Mouse (Mus musculus) thymus, postnatal 25 days (tissue): ENCODE results near the gene Pop7.

Experiments
- DNase-seq: peaks from one replicate; pipeline ENCODE4 v3.0.0; 2022

Gene Pop7

DNA sequence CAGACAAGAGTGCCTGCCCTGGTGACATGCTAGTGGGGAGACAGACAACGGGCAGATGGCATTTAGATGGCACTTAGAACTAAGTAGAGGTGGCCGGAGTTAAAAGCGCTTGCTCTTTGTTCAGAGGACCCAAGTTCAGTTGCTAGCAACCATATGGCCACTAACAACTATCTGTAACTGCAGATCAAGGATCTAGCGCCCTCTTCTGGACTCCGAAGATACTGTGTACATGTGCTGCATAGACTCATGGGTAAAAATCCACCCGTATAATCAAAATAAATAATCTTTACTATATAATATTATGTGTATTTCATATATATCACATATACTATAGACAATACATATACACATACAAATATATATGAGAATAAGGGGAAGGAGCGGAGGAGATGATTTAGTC, 14.7 kb downstream of the Pop7 start:
- no peak for DNase-seq

DNA sequence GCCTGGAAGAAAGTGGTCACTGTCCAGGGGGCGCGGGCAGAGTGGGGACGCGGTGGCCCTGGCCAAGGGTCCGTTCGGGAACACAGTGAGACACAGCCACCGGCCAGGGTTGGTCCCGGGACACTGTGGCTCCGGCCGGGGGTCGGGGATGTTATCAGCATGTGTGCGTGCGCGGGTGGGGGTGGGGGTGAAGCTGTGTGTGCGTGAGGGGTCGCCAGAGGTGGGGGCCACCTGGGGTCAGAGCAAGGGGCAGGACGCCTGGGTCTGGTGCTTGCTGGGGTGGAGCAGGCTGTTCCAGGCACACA, 16.5 kb downstream of the Pop7 start:
- DNase-seq, result no peak

DNA sequence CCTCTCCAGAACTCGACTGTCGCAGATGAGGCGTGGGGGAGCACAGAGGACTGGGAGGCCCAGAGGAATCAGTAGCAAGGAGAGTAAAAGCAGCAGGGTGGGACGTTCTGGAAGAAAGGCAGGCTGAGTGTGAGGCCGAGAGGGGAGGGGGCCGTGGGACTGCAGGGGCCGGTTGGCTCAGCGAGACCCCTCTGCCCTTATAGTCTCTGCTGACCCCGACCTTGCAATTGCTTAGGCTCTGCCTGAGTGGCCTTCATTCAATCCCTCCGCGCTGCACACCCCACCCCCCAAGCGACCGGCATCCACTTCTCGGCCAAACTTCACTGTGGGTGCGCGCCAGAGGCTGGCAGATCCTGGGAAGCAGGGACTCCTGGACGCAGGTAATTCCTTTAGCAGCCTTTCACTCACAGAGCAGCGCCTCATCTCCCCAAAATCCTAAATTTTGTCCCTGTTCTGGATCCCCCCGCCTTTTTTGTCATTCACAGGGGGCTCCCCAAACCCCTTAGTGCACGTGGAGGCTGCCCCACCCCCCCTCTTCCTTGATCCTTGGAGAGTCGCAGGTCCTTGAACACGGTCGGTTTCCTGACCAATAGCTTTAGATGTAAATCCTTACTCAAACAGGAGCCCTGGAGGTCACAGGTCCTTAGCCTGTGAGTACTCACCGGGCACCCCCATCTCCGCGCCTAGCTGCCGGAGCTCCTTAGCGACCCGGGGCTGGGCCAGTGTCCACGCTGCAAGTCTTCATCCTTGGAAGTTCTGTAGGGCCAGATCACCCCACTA, 17.1 kb downstream of the Pop7 start:
- no peak for DNase-seq

DNA sequence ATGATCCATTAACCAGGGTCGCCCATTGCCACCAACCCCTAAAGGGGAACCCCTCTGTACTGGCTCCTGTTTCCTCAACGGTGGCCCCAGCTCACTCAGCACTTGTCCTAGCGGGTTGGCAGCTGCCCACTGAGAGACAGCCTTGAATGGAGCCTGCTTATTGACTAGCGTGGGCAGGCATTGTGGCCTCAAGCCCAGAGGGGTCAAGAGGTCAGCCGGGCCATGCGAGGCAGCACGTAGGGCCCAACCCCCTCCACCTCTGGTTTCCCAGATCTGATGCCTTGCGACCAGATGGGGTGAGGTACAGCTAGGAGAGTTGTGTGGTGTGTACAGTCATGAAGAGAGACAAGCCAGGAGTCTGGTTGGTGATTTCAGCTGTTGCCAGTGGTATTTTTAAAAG, 20.4 kb downstream of the Pop7 start:
- no peak for DNase-seq

DNA sequence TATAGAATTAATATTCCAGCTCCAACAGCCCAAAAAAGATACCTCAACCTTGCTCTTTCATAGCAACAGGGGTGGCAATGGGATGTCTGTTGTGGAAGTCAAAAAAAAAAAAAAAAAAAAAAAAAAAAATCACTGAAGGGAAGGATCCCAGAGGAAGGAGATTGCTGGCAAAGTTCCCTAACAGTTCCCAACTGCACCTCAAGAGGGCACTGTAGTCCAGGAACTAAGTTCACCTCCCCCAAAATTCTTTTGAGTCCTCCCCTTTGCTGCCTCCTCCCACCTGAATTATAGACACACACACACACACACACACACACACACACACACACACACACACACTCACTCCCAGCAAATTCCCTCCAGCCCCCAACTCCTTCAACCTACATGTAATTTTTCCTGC, 21.2 kb downstream of the Pop7 start:
- peak; percentile 57 for DNase-seq

DNA sequence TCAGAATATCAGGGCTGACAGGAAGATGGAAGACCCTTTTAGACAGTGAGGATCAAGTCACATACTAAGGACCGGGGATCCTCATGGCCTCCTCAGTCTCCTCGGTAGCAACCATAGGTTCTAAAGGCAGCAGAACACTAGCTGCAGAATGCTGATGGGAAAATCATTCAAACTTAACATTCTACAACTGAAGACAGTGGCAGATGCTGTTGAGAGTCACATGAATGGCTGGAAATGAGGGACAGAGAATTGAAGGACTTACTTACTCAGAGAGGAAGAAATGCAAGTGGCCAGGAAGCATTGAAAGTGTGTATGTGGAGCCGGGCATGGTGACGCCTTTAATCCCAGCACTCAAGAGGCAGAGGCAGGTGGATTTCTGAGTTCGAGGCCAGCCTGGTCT, 25.4 kb downstream of the Pop7 start, which contains the start of gene Zan:
Gene Zan (minus strand): TSS at position 101 of the 400 bp plus-strand sequence.
- DNase-seq, result no peak

DNA sequence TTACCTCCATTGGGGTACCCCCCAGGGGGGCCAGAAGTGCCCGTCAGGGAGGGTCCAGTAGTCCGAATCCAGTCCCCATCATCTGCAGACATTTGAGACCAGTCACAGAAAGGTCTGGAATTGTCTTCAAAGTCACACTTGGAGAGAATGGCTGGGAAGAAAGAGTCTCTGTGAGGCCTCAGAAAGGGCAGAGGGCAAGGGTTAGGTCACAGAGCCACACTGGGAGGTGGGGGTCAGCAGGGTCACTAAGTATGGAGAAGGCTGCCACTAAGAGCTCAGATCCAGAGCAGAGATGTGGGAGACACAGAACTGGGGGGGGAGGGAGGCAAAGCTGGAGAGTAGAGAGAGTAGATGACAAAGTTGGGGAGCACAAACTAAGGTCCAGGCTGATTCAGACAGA, 28.0 kb downstream of the Pop7 start:
- DNase-seq, result no peak

- no peak for DNase-seq
Measured at GRCm38 (mm10) chr5:137472252-137472904, 29.9 kb downstream of the Pop7 start.

DNA sequence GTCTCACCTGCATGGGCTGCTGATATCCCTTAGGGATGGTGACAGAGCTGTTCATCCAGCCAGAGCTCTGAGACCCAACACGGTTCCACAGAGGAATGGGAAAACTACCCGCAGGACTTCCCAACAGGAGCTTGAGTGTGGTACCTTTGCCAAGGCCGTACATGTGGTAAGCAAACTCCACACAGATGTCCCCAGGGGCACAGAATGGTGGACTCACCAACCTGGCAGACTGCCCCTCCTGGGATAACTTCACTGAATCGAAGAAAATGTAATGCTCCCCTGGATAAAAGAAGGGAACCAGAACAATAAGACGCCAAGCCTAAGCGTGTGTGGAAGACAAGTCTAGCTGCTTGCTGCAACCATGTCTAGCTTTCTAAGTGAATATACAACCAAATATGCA, 35.4 kb downstream of the Pop7 start:
- DNase-seq, result no peak

GRCm38 (mm10) chr5:137465049-137465448, 37.3 kb downstream of the Pop7 start:
- DNase-seq, result no peak

DNA sequence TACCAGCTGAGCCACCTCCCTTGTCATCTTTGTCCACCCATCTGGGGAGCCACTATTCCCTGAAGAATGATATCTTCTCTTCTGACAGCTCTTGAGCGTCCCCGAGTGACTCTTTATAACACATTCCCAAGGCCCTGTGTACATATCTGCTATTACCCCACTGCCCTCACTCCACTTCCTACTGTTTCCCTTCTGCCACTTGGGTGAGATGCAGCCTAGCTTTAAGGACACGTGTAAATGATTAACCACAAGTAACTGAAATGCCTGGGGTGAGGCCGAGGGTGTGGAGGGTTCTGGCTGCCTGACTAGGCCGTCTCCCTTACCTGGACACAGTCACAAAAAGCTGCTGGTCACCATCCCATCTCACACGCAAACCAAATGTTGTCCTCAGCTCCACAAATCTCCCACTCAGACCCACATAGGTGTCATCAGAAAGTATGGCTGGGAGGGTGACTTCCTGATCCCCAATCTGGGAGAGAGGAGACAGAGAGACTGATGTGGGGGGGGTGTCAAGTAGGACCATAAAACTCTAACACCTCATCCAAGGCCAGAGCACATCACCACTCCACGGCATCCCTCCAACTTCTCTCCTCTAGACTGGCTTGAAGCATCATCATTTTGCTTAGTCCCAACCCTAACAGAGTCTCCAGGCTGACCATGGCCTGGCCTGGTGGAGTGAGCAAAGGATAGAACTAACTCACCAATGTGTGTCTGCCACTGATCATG, 46.3 kb downstream of the Pop7 start:
- DNase-seq, result no peak

DNA sequence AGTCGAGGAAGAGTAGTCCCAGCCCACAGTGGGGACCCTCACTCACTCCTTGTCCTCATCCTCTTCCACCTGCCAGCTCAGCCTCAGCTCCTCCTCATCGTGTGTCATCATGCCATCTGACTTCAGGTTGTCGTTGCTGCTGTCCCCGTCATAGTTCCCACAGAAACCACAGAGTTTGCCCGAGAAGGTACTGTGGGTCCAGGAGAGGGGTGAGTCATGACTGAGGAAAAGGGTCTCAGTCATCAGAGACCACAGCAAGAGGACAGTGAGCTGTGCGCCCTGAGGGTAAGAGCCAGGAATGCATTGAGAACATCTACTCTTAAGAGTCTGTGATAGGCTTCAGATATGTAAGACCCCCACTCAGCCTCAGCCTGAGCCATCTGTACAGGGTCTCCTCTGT, 47.1 kb downstream of the Pop7 start:
- no peak for DNase-seq
